Mouse (Mus musculus) heart, postnatal 14 days (tissue): Measurements from ENCODE around the gene Gm15517. TPM values are rescaled to one million over a fixed set of nuclear protein-coding genes. Genes with fewer than 3 reads are reported as not detected.

Experiments
- DNase-seq, 2 experiments: peaks; one replicate each; pipeline ENCODE4 v3.0.0; 2021 to 2022
- intact Hi-C: fragments of 180-260 bp; cut with DNase I; formaldehyde crosslinking; loops from one replicate; pipeline ENCODE4 v1.15.1; 2025
- total RNA-seq, 2 experiments: library from RNA; stranded (reverse); gene quantifications; 2 replicates each; pipeline ENCODE4 v1.2.3; 2021

The Gm15517 gene
- total RNA-seq, 2 experiments from 2014 or later: not detected

- intact Hi-C loops: loop anchor here (2.0 to 5.0 kb wide), 2 partner anchors 43 to 47 kb away; no protein-coding TSS in a partner anchor
- no peak for DNase-seq
These were observed 44.4 kb downstream of the Gm15517 start for GRCm38 (mm10) chr7:44305686-44306085.

GRCm38 (mm10) chr7:44306516-44307240 lies 45.4 kb downstream of the Gm15517 start, which contains the start of gene Clec11a:
Gene Clec11a, minus strand, starts transcription at chr7:44306902.
- DNase-seq: no peak
- intact Hi-C loops: loop anchor here (5.0 kb wide), 1 partner anchor 46 kb away; no protein-coding TSS in a partner anchor

GRCm38 (mm10) chr7:44307261-44308020 lies 46.2 kb downstream of the Gm15517 start:
- intact Hi-C loops: loop anchor here (5.0 kb wide), 1 partner anchor 45 kb away; no protein-coding TSS in a partner anchor
- DNase-seq: no peak

GRCm38 (mm10) chr7:44309475-44310284 lies 48.4 kb downstream of the Gm15517 start, which contains the start of gene Shank1:
Gene Shank1, plus strand, starts transcription at chr7:44310253.
- no peak for DNase-seq
- intact Hi-C loops: loop anchor here (5.0 kb wide), 1 partner anchor 43 kb away; no protein-coding TSS in a partner anchor

GRCm38 (mm10) chr7:44310285-44310877 lies 49.1 kb downstream of the Gm15517 start:
- intact Hi-C loops: no loop called here

GRCm38 (mm10) chr7:44310878-44311712 lies 49.8 kb downstream of the Gm15517 start:
- peak; percentile 23 to 24 for DNase-seq
- intact Hi-C loops: no loop called here

More at GRCm38 (mm10) chr7:44310285-44310877, 49.1 kb downstream of the Gm15517 start:
- DNase-seq: no peak

Other genes with a start within 250 kb of the Gm15517 start
- not detected for gene Klk1b26, start 249.3 kb upstream of the Gm15517 start, total RNA-seq
- not detected for gene Klk1b27, start 209.2 kb upstream of the Gm15517 start, total RNA-seq
- not detected for gene Klk1b21, start 159.1 kb upstream of the Gm15517 start, total RNA-seq
- gene Klk1b22, start 148.8 kb upstream of the Gm15517 start, total RNA-seq: not detected
- gene Klk1b16, start 124.7 kb upstream of the Gm15517 start, total RNA-seq: not detected
- gene Klk1b24, start 73.2 kb upstream of the Gm15517 start, total RNA-seq: not detected
- gene Klk1b3, start 63.3 kb upstream of the Gm15517 start, total RNA-seq: not detected
- not detected for gene Klk1b4, start 54.0 kb upstream of the Gm15517 start, total RNA-seq
- not detected for gene Klk1b5, start 45.5 kb upstream of the Gm15517 start, total RNA-seq
- gene Klk1, start 36.1 kb upstream of the Gm15517 start, total RNA-seq: under 1 TPM in 1 of 2 experiments, not detected in 1; 0.32 TPM
- gene Gm36864, start 25.3 kb upstream of the Gm15517 start, total RNA-seq: not detected
- under 1 TPM; 0.29 to 0.56 TPM for gene 1700028J19Rik, start 14.8 kb upstream of the Gm15517 start, total RNA-seq
- 10 to 100 TPM; 18.2 to 18.8 TPM for gene 2410002F23Rik, start 14.7 kb upstream of the Gm15517 start, total RNA-seq
- not detected for gene Acp4, start 4.1 kb upstream of the Gm15517 start, total RNA-seq
- gene Clec11a, start 45.5 kb downstream of the Gm15517 start, total RNA-seq: under 1 TPM; 0.84 to 0.88 TPM
- gene Shank1, start 48.8 kb downstream of the Gm15517 start, total RNA-seq: 1 to 10 TPM; 1.0 to 1.4 TPM
- gene Syt3, start 122.7 kb downstream of the Gm15517 start, total RNA-seq: 1 to 10 TPM; 1.5 to 2.2 TPM
- under 1 TPM in 1 of 2 experiments, not detected in 1; 0.24 TPM for gene 1700008O03Rik, start 124.4 kb downstream of the Gm15517 start, total RNA-seq
- gene Lrrc4b, start 167.6 kb downstream of the Gm15517 start, total RNA-seq: 10 to 100 TPM; 18.7 to 19.7 TPM
- gene Aspdh, start 203.9 kb downstream of the Gm15517 start, total RNA-seq: 1 to 10 TPM in 1 of 2 experiments, under 1 TPM in 1; 1.00 to 1.1 TPM
- gene Josd2, start 206.5 kb downstream of the Gm15517 start, total RNA-seq: 100 to 1,000 TPM; 105 to 111 TPM
- gene Emc10, start 235.1 kb downstream of the Gm15517 start, total RNA-seq: 10 to 100 TPM; 95.4 to 98.8 TPM
- 1 to 10 TPM; 5.3 to 6.5 TPM for gene Fam71e1, start 235.1 kb downstream of the Gm15517 start, total RNA-seq